Mouse (Mus musculus) testis, adult 2 months (tissue): ENCODE data around the gene Picalm.

ENCODE experiments used
- CTCF ChIP-seq: fragments of 200-500 bp; IDR thresholded peaks from 2 replicates; pipeline ENCODE4 v1.5.1; 2012; ENCODE audit warnings: low read depth, mild to moderate bottlenecking, inconsistent platforms, low read length, moderate library complexity; ENCODE audit not compliant: control insufficient read depth, insufficient read depth, insufficient replicate concordance
- POLR2A ChIP-seq: fragments of 200-500 bp; IDR thresholded peaks from 2 replicates; pipeline ENCODE4 v1.6.1; 2012; ENCODE audit warnings: low read depth, mild to moderate bottlenecking, inconsistent platforms, low read length, moderate library complexity; ENCODE audit not compliant: control insufficient read depth

- TF ChIP-seq POLR2A (no peak), CTCF (no peak)
Observed at GRCm38 (mm10) chr7:90175576-90175975, 45.6 kb downstream of the Picalm start.
